ENCODE assay signal across 14 mouse cellular contexts in the genomic region with DNA sequence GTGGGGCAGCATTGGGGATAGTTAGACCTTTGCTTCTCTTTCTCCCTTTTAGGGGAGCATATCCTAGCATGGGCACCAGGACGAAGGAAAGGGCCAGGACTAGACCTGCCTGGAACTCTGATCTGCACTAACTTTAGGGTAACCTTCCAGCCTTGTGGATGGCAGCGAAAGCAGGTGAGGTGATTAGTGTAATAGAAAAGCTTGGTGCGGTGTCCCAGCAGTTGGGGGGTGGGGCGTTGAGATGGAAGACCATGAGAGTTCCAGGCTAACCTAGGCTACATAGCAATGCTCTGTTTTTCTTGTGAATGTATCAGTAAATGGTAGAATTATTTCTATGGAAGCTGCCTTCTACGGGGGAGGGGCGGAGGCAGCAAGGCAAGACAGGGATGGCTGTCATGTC. TPM values are rescaled to one million over a fixed set of nuclear protein-coding genes. Genes with fewer than 3 reads are reported as not detected.
A peak's percentile ranks its signal among the peaks of the same experiment; 100 is the strongest.
DNase-seq lines count a peak whose midpoint lies in the region; ATAC-seq and TF ChIP-seq lines count a peak whose summit lies in the region.
"Had no signal": no experiment of that assay in that cellular context is flagged by ENCODE, and none has a peak within 500 bp of the region (broad histone marks: within the 10 kb centered on the region; RNA-seq: fewer than 3 reads in every experiment).

No protein-coding gene starts in this region.

- H3K4me2 ChIP-seq in heart, embryonic 15.5 days = peak overlapping the region; percentile 95; the same call in 1 of the 2 replicates
- H3K4me2 ChIP-seq in midbrain, embryonic 15.5 days = peak overlapping the region; percentile 94; the same call in 1 of the 2 replicates
- H3K4me2 ChIP-seq in midbrain, embryonic 13.5 days (replicated peaks) = no peak overlapping the region
- peak overlapping the region; percentile 87; the same call in 1 of the 2 replicates for H3K4me2 ChIP-seq in hindbrain, postnatal 0 days (ENCODE audit: low read depth, low read length)
- H3K4me2 ChIP-seq in neural tube, embryonic 14.5 days (ENCODE audit: low read depth, low read length) = peak overlapping the region; percentile 93

- 0 out of 2 replicates have a peak overlapping the region, but pooled peaks have one; percentile 56 for H3K4me3 ChIP-seq in heart, embryonic 15.5 days
- H3K4me3 ChIP-seq in midbrain, embryonic 15.5 days = no peak overlapping the region
- H3K4me3 ChIP-seq in midbrain, embryonic 13.5 days (replicated peaks) = no peak overlapping the region
- H3K4me3 ChIP-seq in hindbrain, postnatal 0 days (ENCODE audit: low read length) = peak overlapping the region; percentile 43; the same call in 1 of the 2 replicates
- no peak overlapping the region for H3K4me3 ChIP-seq in neural tube, embryonic 14.5 days (ENCODE audit: low read depth, low read length)

- no peak for ATAC-seq in heart, embryonic 15.5 days (replicated peaks; ENCODE audit: insufficient number of reproducible peaks, insufficient read depth, low FRiP score, low read depth)
- ATAC-seq in midbrain, embryonic 15.5 days (replicated peaks) = no peak
- no peak for ATAC-seq in midbrain, embryonic 13.5 days
- ATAC-seq in hindbrain, postnatal 0 days = no peak
- ATAC-seq in neural tube, embryonic 14.5 days (ENCODE audit: low read depth) = no peak
- ATAC-seq in erythroblast, adult 5-6 weeks (replicated peaks; ENCODE audit: low FRiP score, poor library complexity, severe bottlenecking) = no peak
- ATAC-seq: forebrain, embryonic 14.5 days had no signal

- H3K4me1 ChIP-seq in heart, embryonic 15.5 days (replicated peaks) = peaks cover 32% of the 10 kb centered on the region
- H3K4me1 ChIP-seq in midbrain, embryonic 15.5 days = peaks cover 24% of the 10 kb centered on the region
- peaks cover 23% of the 10 kb centered on the region for H3K4me1 ChIP-seq in midbrain, embryonic 13.5 days (replicated peaks)
- H3K4me1 ChIP-seq in hindbrain, postnatal 0 days (ENCODE audit: insufficient read depth, low read length) = 0 out of 2 replicates have a peak, but pooled peaks cover 6% of the 10 kb centered on the region
- peaks cover 8% of the 10 kb centered on the region; the same call in 1 of the 2 replicates for H3K4me1 ChIP-seq in neural tube, embryonic 14.5 days (ENCODE audit: control insufficient read depth, insufficient read depth, low read length)

- no peaks in the 10 kb centered on the region for H3K9me3 ChIP-seq in heart, embryonic 15.5 days (replicated peaks)
- H3K9me3 ChIP-seq in midbrain, embryonic 15.5 days = no peaks in the 10 kb centered on the region
- no peaks in the 10 kb centered on the region for H3K9me3 ChIP-seq in midbrain, embryonic 13.5 days
- no peaks in the 10 kb centered on the region for H3K9me3 ChIP-seq in hindbrain, postnatal 0 days (ENCODE audit: low read length)
- H3K9me3 ChIP-seq in neural tube, embryonic 14.5 days (ENCODE audit: control insufficient read depth, low read length) = no peaks in the 10 kb centered on the region

- no peaks in the 10 kb centered on the region for H3K36me3 ChIP-seq in heart, embryonic 15.5 days
- no peaks in the 10 kb centered on the region for H3K36me3 ChIP-seq in midbrain, embryonic 15.5 days (replicated peaks)
- no peaks in the 10 kb centered on the region for H3K36me3 ChIP-seq in midbrain, embryonic 13.5 days
- no peaks in the 10 kb centered on the region for H3K36me3 ChIP-seq in hindbrain, postnatal 0 days (ENCODE audit: insufficient read depth, low read length)
- no peaks in the 10 kb centered on the region for H3K36me3 ChIP-seq in neural tube, embryonic 14.5 days (ENCODE audit: control insufficient read depth, insufficient read depth, low read length)

- no peak for DNase-seq in heart, adult 9 months (ENCODE audit: low spot score in 2 of 2)
- no peak for DNase-seq in hindbrain, postnatal 0 days (ENCODE audit: low spot score)
- no peak for DNase-seq in cerebellum, postnatal 14 days
- DNase-seq: cerebellum, postnatal 10 days; kidney, adult 18-20 months; lung, postnatal 36 days; right cerebral cortex, postnatal 4 days; thymus, adult 2 months had no signal

- WGBS in heart, embryonic 15.5 days = 88% methylated on average over 6 of the region's 6 CpGs
- 87% methylated on average over 6 of the region's 6 CpGs for WGBS in midbrain, embryonic 15.5 days
- WGBS in midbrain, embryonic 13.5 days = 92% methylated on average over 6 of the region's 6 CpGs
- WGBS in hindbrain, postnatal 0 days = 88% methylated on average over 6 of the region's 6 CpGs
- 90% methylated on average over 6 of the region's 6 CpGs for WGBS in neural tube, embryonic 14.5 days

- H3K27me3 ChIP-seq in heart, embryonic 15.5 days = no peaks in the 10 kb centered on the region
- H3K27me3 ChIP-seq in midbrain, embryonic 15.5 days (replicated peaks) = no peaks in the 10 kb centered on the region
- no peaks in the 10 kb centered on the region for H3K27me3 ChIP-seq in midbrain, embryonic 13.5 days
- no peaks in the 10 kb centered on the region for H3K27me3 ChIP-seq in hindbrain, postnatal 0 days (ENCODE audit: insufficient read depth, low read length)
- no peaks in the 10 kb centered on the region for H3K27me3 ChIP-seq in neural tube, embryonic 14.5 days (ENCODE audit: control insufficient read depth, insufficient read depth, low read length)

- no peak for TF ChIP-seq CTCF in hindbrain, postnatal 0 days (IDR thresholded peaks at IDR 0.05; ENCODE audit: low read depth)

- no peak overlapping the region for H3K9ac ChIP-seq in heart, embryonic 15.5 days
- no peak overlapping the region for H3K9ac ChIP-seq in midbrain, embryonic 15.5 days
- no peak overlapping the region for H3K9ac ChIP-seq in midbrain, embryonic 13.5 days (replicated peaks)
- no peak overlapping the region for H3K9ac ChIP-seq in hindbrain, postnatal 0 days (replicated peaks; ENCODE audit: low read length)
- no peak overlapping the region for H3K9ac ChIP-seq in neural tube, embryonic 14.5 days (replicated peaks; ENCODE audit: low read depth, low read length)

- H3K27ac ChIP-seq in heart, embryonic 15.5 days = no peak overlapping the region
- H3K27ac ChIP-seq in midbrain, embryonic 15.5 days = no peak overlapping the region
- H3K27ac ChIP-seq in midbrain, embryonic 13.5 days = no peak overlapping the region
- H3K27ac ChIP-seq in hindbrain, postnatal 0 days = peak overlapping the region; percentile 65; the same call in 1 of the 2 replicates
- no peak overlapping the region for H3K27ac ChIP-seq in neural tube, embryonic 14.5 days (ENCODE audit: low read depth, low read length)

RNA-seq across cellular contexts. Expression of gene Mtmr11, which starts 1.2 kb away (rescaled TPM):
- polyA plus RNA-seq in heart, embryonic 15.5 days (2015; fragmentation: Nextera tagmentation; extraction: Ambion mirVana) = 8.5 and 11.2 TPM in 2 replicates
- polyA plus RNA-seq in midbrain, embryonic 15.5 days (2015; fragmentation: Nextera tagmentation; extraction: Ambion mirVana) = 8.3 and 14.1 TPM in 2 replicates
- polyA plus RNA-seq in midbrain, embryonic 13.5 days (2015; fragmentation: Nextera tagmentation; extraction: Ambion mirVana) = 9.1 and 12.2 TPM in 2 replicates
- total RNA-seq in hindbrain, postnatal 0 days (2014; rRNA removed) = 11.0 and 11.7 TPM in 2 replicates
- polyA plus RNA-seq in hindbrain, postnatal 0 days (2015; fragmentation: Nextera tagmentation; extraction: Ambion mirVana) = 11.4 and 14.0 TPM in 2 replicates
- 10.9 and 11.6 TPM in 2 replicates for polyA plus RNA-seq in neural tube, embryonic 14.5 days (2014; fragmentation: Nextera tagmentation; extraction: Ambion mirVana)
- total RNA-seq in erythroblast, adult 5-6 weeks (2015; ENCODE audit: low replicate concordance) = not detected in 2 replicates
- 0.34 TPM in 1 of 2 replicates, not detected in the other for total RNA-seq in erythroblast, adult 5-6 weeks (2017; ENCODE audit: low replicate concordance)

RNA-seq across cellular contexts. Expression of gene Sf3b4, which starts 9.1 kb away (rescaled TPM):
- 71.2 and 96.8 TPM in 2 replicates for polyA plus RNA-seq in heart, embryonic 15.5 days (2015; fragmentation: Nextera tagmentation; extraction: Ambion mirVana)
- polyA plus RNA-seq in midbrain, embryonic 15.5 days (2015; fragmentation: Nextera tagmentation; extraction: Ambion mirVana) = 138 and 147 TPM in 2 replicates
- 152 and 154 TPM in 2 replicates for polyA plus RNA-seq in midbrain, embryonic 13.5 days (2015; fragmentation: Nextera tagmentation; extraction: Ambion mirVana)
- 67.7 and 94.8 TPM in 2 replicates for total RNA-seq in hindbrain, postnatal 0 days (2014; rRNA removed)
- polyA plus RNA-seq in hindbrain, postnatal 0 days (2015; fragmentation: Nextera tagmentation; extraction: Ambion mirVana) = 134 and 144 TPM in 2 replicates
- polyA plus RNA-seq in neural tube, embryonic 14.5 days (2014; fragmentation: Nextera tagmentation; extraction: Ambion mirVana) = 145 and 150 TPM in 2 replicates
- 20.9 and 24.9 TPM in 2 replicates for total RNA-seq in erythroblast, adult 5-6 weeks (2015; ENCODE audit: low replicate concordance)
- total RNA-seq in erythroblast, adult 5-6 weeks (2017; ENCODE audit: low replicate concordance) = 3.6 and 3.8 TPM in 2 replicates

RNA-seq across cellular contexts. Expression of gene Sv2a, which starts 17.9 kb away (rescaled TPM):
- polyA plus RNA-seq in heart, embryonic 15.5 days (2015; fragmentation: Nextera tagmentation; extraction: Ambion mirVana) = 12.9 and 13.6 TPM in 2 replicates
- 140 and 142 TPM in 2 replicates for polyA plus RNA-seq in midbrain, embryonic 15.5 days (2015; fragmentation: Nextera tagmentation; extraction: Ambion mirVana)
- 68.3 and 72.0 TPM in 2 replicates for polyA plus RNA-seq in midbrain, embryonic 13.5 days (2015; fragmentation: Nextera tagmentation; extraction: Ambion mirVana)
- 133 and 136 TPM in 2 replicates for total RNA-seq in hindbrain, postnatal 0 days (2014; rRNA removed)
- 138 and 151 TPM in 2 replicates for polyA plus RNA-seq in hindbrain, postnatal 0 days (2015; fragmentation: Nextera tagmentation; extraction: Ambion mirVana)
- polyA plus RNA-seq in neural tube, embryonic 14.5 days (2014; fragmentation: Nextera tagmentation; extraction: Ambion mirVana) = 91.0 and 91.7 TPM in 2 replicates
- total RNA-seq in erythroblast, adult 5-6 weeks (2015; ENCODE audit: low replicate concordance) = not detected in 2 replicates
- not detected in 2 replicates for total RNA-seq in erythroblast, adult 5-6 weeks (2017; ENCODE audit: low replicate concordance)

RNA-seq across cellular contexts. Expression of gene Bola1, which starts 56.5 kb away (rescaled TPM):
- polyA plus RNA-seq in heart, embryonic 15.5 days (2015; fragmentation: Nextera tagmentation; extraction: Ambion mirVana) = 40.7 and 40.8 TPM in 2 replicates
- 51.0 and 59.9 TPM in 2 replicates for polyA plus RNA-seq in midbrain, embryonic 15.5 days (2015; fragmentation: Nextera tagmentation; extraction: Ambion mirVana)
- 67.7 and 70.4 TPM in 2 replicates for polyA plus RNA-seq in midbrain, embryonic 13.5 days (2015; fragmentation: Nextera tagmentation; extraction: Ambion mirVana)
- 40.4 and 42.9 TPM in 2 replicates for total RNA-seq in hindbrain, postnatal 0 days (2014; rRNA removed)
- polyA plus RNA-seq in hindbrain, postnatal 0 days (2015; fragmentation: Nextera tagmentation; extraction: Ambion mirVana) = 62.1 and 63.0 TPM in 2 replicates
- polyA plus RNA-seq in neural tube, embryonic 14.5 days (2014; fragmentation: Nextera tagmentation; extraction: Ambion mirVana) = 61.5 and 69.0 TPM in 2 replicates
- total RNA-seq in erythroblast, adult 5-6 weeks (2015; ENCODE audit: low replicate concordance) = 8.8 TPM in 1 of 2 replicates, not detected in the other
- 3.2 and 5.9 TPM in 2 replicates for total RNA-seq in erythroblast, adult 5-6 weeks (2017; ENCODE audit: low replicate concordance)

RNA-seq across cellular contexts. Expression of gene Hist2h2ab, which starts 56.6 kb away (rescaled TPM):
- 0.43 TPM in 1 of 2 replicates, not detected in the other for polyA plus RNA-seq in heart, embryonic 15.5 days (2015; fragmentation: Nextera tagmentation; extraction: Ambion mirVana)
- polyA plus RNA-seq in midbrain, embryonic 15.5 days (2015; fragmentation: Nextera tagmentation; extraction: Ambion mirVana) = 0.92 TPM in 1 of 2 replicates, not detected in the other
- polyA plus RNA-seq in midbrain, embryonic 13.5 days (2015; fragmentation: Nextera tagmentation; extraction: Ambion mirVana) = 0.71 TPM in 1 of 2 replicates, not detected in the other
- total RNA-seq in hindbrain, postnatal 0 days (2014; rRNA removed) = 74.8 and 161 TPM in 2 replicates
- polyA plus RNA-seq in hindbrain, postnatal 0 days (2015; fragmentation: Nextera tagmentation; extraction: Ambion mirVana) = not detected in 2 replicates
- polyA plus RNA-seq in neural tube, embryonic 14.5 days (2014; fragmentation: Nextera tagmentation; extraction: Ambion mirVana) = 0.71 and 0.72 TPM in 2 replicates
- total RNA-seq in erythroblast, adult 5-6 weeks (2015; ENCODE audit: low replicate concordance) = 6.5 TPM in 1 of 2 replicates, not detected in the other
- 35.6 and 94.8 TPM in 2 replicates for total RNA-seq in erythroblast, adult 5-6 weeks (2017; ENCODE audit: low replicate concordance)

Comparison
In these comparisons a context has a peak if more than half of its experiments do, and no peak if none do; other contexts are left out.
1. H3K4me3 ChIP-seq: peak in heart, embryonic 15.5 days (single experiment) and hindbrain, postnatal 0 days (single experiment); none in midbrain, embryonic 15.5 days (single experiment), midbrain, embryonic 13.5 days (single experiment) and neural tube, embryonic 14.5 days (single experiment).